Mouse (Mus musculus): ENCODE measurements around the gene Olfr1082. TPM values are rescaled to one million over a fixed set of nuclear protein-coding genes. Genes with fewer than 3 reads are reported as not detected.
"Not testable (repeated sequence)": the region's sequence is repeated elsewhere in the genome, so short reads cannot be mapped to it uniquely, and the experiment has no call there.

Olfr1082 gene
- polyA plus RNA-seq (2012) = not detected in 2 replicates

DNA sequence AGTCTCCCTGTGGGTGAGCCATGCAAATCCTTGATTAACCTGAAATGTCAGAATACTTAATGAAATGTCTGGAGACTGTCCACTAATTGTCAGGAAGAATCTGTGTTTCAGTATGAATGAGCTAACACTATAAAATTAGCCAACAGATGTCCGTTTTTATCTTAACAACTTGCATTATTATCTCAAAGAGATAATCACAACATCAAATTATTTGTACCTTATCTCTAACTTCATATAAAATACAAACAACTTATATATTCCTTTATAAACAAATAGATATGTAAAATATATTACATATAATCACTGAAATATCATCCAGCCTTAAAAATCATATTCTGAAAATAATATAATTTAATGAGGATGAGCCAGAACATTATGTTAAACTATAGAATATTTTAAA, at the start of gene Olfr1082:
Gene Olfr1082, minus strand, starts transcription at position 101 of the 400 bp plus-strand sequence.
- TF ChIP-seq GATA1 (IDR thresholded peaks at IDR 0.05; ENCODE audit: low read length) = not testable (repeated sequence)

DNA sequence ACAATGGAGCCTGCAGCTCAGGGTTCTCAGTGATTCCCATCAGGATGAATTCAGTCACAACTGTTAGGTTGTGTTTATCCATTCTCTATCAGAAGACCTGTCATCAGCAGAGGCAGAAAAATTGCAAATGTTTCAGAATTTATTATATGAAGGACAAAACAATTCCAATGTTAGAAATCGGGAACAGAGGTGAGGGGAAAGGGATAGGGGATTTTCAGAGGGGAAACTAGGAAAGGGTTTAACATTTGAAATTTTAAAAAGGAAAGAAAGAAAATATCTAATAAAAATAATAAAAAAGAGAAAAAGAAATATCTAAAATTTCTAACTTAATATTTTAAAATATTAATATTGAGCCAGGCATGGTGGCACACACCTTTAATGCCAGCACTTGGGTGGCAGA, 40.9 kb upstream of the Olfr1082 start, which contains the start of gene Olfr1084:
Gene Olfr1084, minus strand, starts transcription at position 101 of the 400 bp plus-strand sequence.
- TF ChIP-seq GATA1 (IDR thresholded peaks at IDR 0.05; ENCODE audit: low read length) = not testable (repeated sequence)

DNA sequence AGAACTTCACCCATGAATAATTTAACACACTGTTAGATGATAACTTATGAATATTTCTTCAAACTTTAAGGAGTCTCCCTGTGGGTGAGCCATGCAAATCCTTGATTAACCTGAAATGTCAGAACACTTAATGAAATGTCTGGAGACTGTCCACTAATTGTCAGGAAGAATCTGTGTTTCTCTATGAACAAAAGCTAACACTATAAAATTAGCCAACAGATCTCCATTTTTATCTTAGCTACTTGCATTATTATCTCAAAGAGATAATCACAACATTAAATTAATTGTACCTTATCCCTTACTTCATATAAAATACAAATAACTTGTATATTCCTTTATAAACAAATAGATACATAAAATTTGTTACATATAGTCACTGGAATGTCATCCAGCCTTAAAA, 40.6 kb downstream of the Olfr1082 start, which contains the start of gene Olfr1080:
Gene Olfr1080, minus strand, starts transcription at position 101 of the 400 bp plus-strand sequence.
- not testable (repeated sequence) for TF ChIP-seq GATA1 (IDR thresholded peaks at IDR 0.05; ENCODE audit: low read length)

Other genes starting within 250 kb of the Olfr1082 start
- gene Olfr1055, start 248.7 kb downstream of the Olfr1082 start, polyA plus RNA-seq (2012) = not detected in 2 replicates
- gene Olfr1056, start 236.5 kb downstream of the Olfr1082 start, polyA plus RNA-seq (2012) = not detected in 2 replicates
- not detected in 2 replicates for gene Olfr1057, start 220.6 kb downstream of the Olfr1082 start, polyA plus RNA-seq (2012)
- not detected in 2 replicates for gene Olfr1058, start 210.4 kb downstream of the Olfr1082 start, polyA plus RNA-seq (2012)
- gene Olfr1061, start 184.9 kb downstream of the Olfr1082 start, polyA plus RNA-seq (2012) = not detected in 2 replicates
- not detected in 2 replicates for gene Olfr1062, start 172.2 kb downstream of the Olfr1082 start, polyA plus RNA-seq (2012)
- gene Olfr1065, start 148.4 kb downstream of the Olfr1082 start, polyA plus RNA-seq (2012) = not detected in 2 replicates
- not detected in 2 replicates for gene Olfr1066, start 142.7 kb downstream of the Olfr1082 start, polyA plus RNA-seq (2012)
- gene Olfr228, start 111.6 kb downstream of the Olfr1082 start, polyA plus RNA-seq (2012) = not detected in 2 replicates
- gene Olfr1076, start 90.5 kb downstream of the Olfr1082 start, polyA plus RNA-seq (2012) = not detected in 2 replicates
- not detected in 2 replicates for gene Olfr1079, start 56.5 kb downstream of the Olfr1082 start, polyA plus RNA-seq (2012)
- gene Olfr1080, start 40.7 kb downstream of the Olfr1082 start, polyA plus RNA-seq (2012) = not detected in 2 replicates
- not detected in 2 replicates for gene Olfr1084, start 40.8 kb upstream of the Olfr1082 start, polyA plus RNA-seq (2012)
- not detected in 2 replicates for gene Olfr1085, start 63.1 kb upstream of the Olfr1082 start, polyA plus RNA-seq (2012)
- gene Olfr1086, start 81.1 kb upstream of the Olfr1082 start, polyA plus RNA-seq (2012) = not detected in 2 replicates
- gene Olfr1087, start 99.4 kb upstream of the Olfr1082 start, polyA plus RNA-seq (2012) = not detected in 2 replicates
- gene Olfr1089, start 134.7 kb upstream of the Olfr1082 start, polyA plus RNA-seq (2012) = not detected in 2 replicates
- not detected in 2 replicates for gene Olfr1090, start 160.0 kb upstream of the Olfr1082 start, polyA plus RNA-seq (2012)
- not detected in 2 replicates for gene Olfr1093, start 183.5 kb upstream of the Olfr1082 start, polyA plus RNA-seq (2012)
- gene Olfr141, start 211.1 kb upstream of the Olfr1082 start, polyA plus RNA-seq (2012) = not detected in 2 replicates
- not detected in 2 replicates for gene Olfr1094, start 225.7 kb upstream of the Olfr1082 start, polyA plus RNA-seq (2012)

All from G1E-ER4 (cell line).